Mouse (Mus musculus): Measurements from ENCODE around the gene Gli1. TPM values are rescaled to one million over a fixed set of nuclear protein-coding genes. Genes with fewer than 3 reads are reported as not detected.
A peak's percentile ranks its signal among the peaks of the same experiment; 100 is the strongest.

Gli1 gene
- polyA plus RNA-seq, 1 experiment from 2014 or later: 2.2 TPM

- 55% methylated on average over 10 of the region's 10 CpGs for WGBS
- Histone ChIP-seq H3K4me2 (no peak overlapping the region), H3K36me3 (no peaks in the 10 kb centered on the region), H3K9me3 (no peaks in the 10 kb centered on the region), H3K27ac (replicated peaks) (no peak overlapping the region), H3K27me3 (peaks cover 2% of the 10 kb centered on the region; the same call in 1 of the 2 replicates), H3K4me3 (no peak overlapping the region), H3K9ac (no peak overlapping the region), H3K4me1 (replicated peaks) (peaks cover 9% of the 10 kb centered on the region; the same call in 1 of the 2 replicates)
- no peak for ATAC-seq (ENCODE audit: low read depth)
Measured at GRCm38 (mm10) chr10:127355336-127355735, 13.6 kb upstream of the Gli1 start.

DNA sequence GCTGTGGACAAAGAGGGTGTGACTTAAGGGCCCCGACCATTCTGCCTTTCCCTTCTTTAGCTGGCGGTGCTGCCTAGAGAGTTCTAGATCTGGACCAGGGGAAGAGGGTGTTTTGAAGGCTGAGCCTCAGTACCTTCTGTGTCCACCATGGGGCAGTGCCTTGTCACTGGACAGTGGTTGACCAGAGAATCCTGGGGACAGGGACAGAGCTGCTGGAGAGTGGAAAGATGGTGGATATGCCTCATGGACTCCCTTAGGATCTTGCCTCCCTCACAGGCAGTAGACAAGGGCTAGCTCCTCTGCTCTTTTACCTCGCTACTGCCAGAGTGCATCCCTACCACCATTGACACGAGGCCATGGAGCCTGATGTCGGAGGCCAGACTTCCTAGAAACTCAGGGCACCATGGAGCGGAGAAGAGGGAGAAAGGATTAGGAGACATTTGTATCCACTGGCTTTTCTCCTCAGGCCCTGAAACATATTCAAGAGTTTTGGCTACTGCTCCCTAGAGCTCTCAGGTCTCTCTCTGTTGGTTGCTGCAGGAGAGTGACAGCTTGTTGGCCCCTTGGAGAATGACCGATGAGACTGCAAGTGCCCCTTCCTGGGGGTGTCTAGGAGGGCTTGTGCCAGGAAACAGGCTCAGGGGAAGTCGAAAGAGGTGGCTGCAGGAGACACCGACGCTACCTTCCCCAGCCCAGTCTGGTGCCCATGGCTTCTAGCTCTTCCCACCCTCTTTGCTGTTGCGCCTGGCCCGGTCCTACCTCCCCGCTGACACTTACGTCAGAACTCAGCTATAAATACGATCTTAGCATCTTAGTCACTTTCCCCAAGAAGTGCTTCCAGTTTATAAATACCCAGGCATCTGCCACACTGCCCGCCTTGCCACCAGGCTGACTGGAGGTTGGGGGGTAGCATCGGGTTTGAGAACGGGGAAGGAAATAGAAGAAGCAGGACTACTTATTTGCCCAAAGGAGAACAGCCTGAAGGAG lies 12.4 kb upstream of the Gli1 start, which contains the start of gene Inhbe:
Gene Inhbe (minus strand): TSS at position 503 of the 987 bp plus-strand sequence.
- no peaks in the 10 kb centered on the region for H3K9me3 ChIP-seq
- H3K9ac ChIP-seq: no peak within 1 kb of the TSS
- H3K4me2 ChIP-seq: no peak within 1 kb of the TSS
- H3K4me3 ChIP-seq: no peak within 1 kb of the TSS
- H3K27ac ChIP-seq (replicated peaks): no peak within 1 kb of the TSS
- no peak for ATAC-seq (ENCODE audit: low read depth)
- peaks cover 2% of the 10 kb centered on the region; the same call in 1 of the 2 replicates for H3K27me3 ChIP-seq
- H3K36me3 ChIP-seq: no peaks in the 10 kb centered on the region
- 89% methylated on average over 18 of the region's 18 CpGs for WGBS
- peaks cover 9% of the 10 kb centered on the region; the same call in 1 of the 2 replicates for H3K4me1 ChIP-seq (replicated peaks)

DNA sequence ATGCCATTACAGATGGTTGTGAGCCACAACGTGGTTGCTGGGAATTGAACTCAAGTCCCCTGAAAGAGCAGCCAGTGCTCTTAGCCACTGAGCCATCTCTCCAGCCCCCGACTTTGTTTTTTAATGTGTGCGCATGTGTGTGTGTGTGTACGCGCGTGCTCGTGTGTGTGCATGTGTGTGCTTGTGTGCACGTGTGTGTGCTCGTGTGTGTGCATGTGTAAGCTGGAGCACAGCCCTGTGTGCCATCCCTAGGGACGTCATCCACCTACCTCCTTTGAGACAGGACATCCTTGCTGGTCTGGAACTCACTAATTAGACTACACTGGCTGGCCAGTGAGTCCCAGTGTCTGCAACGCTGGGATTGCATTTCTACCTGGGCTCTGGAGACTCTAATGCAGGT lies 11.0 kb upstream of the Gli1 start:
- no peaks in the 10 kb centered on the region for H3K36me3 ChIP-seq
- no peak overlapping the region for H3K4me2 ChIP-seq
- H3K9me3 ChIP-seq: no peaks in the 10 kb centered on the region
- peaks cover 9% of the 10 kb centered on the region; the same call in 1 of the 2 replicates for H3K4me1 ChIP-seq (replicated peaks)
- no peak for ATAC-seq (ENCODE audit: low read depth)
- H3K9ac ChIP-seq: no peak overlapping the region
- WGBS: 88% methylated on average over 11 of the region's 11 CpGs
- no peak overlapping the region for H3K4me3 ChIP-seq
- H3K27me3 ChIP-seq: peaks cover 2% of the 10 kb centered on the region; the same call in 1 of the 2 replicates
- no peak overlapping the region for H3K27ac ChIP-seq (replicated peaks)

DNA sequence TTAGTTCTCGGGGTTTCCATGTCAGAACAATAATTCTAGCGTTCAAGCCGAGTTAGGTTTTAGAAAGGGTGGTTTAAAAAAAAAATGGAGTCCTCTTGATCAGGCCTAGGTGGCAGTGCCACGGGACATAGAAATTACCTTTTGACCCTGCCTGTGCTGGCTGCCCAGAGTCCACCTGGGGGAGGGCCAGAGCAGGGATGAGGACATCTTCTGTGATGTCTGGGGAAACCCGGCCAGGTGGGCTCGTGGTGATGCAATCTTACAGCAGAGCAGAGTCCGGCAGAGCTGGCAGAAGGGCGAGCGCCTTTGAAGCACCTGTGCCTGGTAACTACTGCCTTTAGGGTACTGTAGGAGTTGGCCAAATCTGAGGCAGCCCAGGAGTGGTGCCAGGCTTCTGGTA lies 10.4 kb upstream of the Gli1 start:
- Histone ChIP-seq H3K9ac (no peak overlapping the region), H3K27me3 (peaks cover 2% of the 10 kb centered on the region; the same call in 1 of the 2 replicates), H3K9me3 (no peaks in the 10 kb centered on the region), H3K36me3 (no peaks in the 10 kb centered on the region), H3K27ac (replicated peaks) (no peak overlapping the region), H3K4me2 (no peak overlapping the region), H3K4me3 (no peak overlapping the region), H3K4me1 (replicated peaks) (peaks cover 9% of the 10 kb centered on the region; the same call in 1 of the 2 replicates)
- ATAC-seq (ENCODE audit: low read depth): no peak
- 83% methylated on average over 9 of the region's 9 CpGs for WGBS

DNA sequence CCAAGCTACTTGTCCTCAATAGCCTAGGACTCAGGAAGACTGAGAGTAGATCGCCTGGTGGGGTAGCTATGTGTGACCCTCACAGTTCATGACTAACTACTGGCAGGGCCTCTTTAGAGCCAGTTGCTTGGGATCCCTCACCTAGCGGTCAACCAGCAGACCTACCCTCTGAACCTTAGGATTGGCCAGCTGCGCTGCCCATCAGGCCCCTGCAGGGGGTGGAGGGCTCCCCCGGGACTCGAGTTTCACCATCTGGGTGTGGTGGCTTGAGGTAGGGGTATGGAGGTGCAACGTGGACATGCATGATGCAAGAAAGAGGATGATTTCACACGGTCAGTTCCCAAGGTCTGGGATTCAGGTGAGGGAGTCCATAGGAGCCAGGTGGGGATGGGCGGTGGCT lies 9.9 kb upstream of the Gli1 start:
- ATAC-seq (ENCODE audit: low read depth): no peak

DNA sequence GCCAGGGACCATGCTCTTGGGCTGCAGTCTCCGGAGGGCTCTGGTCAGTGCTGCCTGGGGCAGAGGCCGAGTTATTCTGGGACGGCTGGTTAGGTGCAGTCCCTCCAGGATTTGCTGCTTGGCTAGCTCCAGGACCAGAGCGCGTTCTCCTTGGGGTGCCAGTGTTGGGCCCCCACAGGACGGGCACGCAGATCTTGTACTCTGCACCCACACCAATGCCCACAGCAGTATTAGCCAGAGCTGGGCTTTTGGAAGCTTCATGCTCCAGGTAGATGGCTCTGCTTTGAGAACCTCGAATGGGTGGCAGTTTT lies 9.5 kb upstream of the Gli1 start:
- Histone ChIP-seq H3K9ac (peak overlapping the region; percentile 31; the same call in 1 of the 2 replicates), H3K4me3 (no peak overlapping the region), H3K4me1 (replicated peaks) (peaks cover 9% of the 10 kb centered on the region; the same call in 1 of the 2 replicates), H3K36me3 (no peaks in the 10 kb centered on the region), H3K27ac (replicated peaks) (no peak overlapping the region), H3K27me3 (peaks cover 2% of the 10 kb centered on the region; the same call in 1 of the 2 replicates), H3K4me2 (peak overlapping the region; percentile 52; the same call in 1 of the 2 replicates), H3K9me3 (no peaks in the 10 kb centered on the region)
- WGBS: 78% methylated on average over 8 of the region's 8 CpGs
- 0 out of 2 replicates have a peak, but pooled peaks have one; percentile 24 for ATAC-seq (ENCODE audit: low read depth)

More for the DNA sequence above, 9.9 kb upstream of the Gli1 start:
- Histone ChIP-seq H3K4me2 (no peak overlapping the region), H3K27me3 (peaks cover 2% of the 10 kb centered on the region; the same call in 1 of the 2 replicates), H3K9me3 (no peaks in the 10 kb centered on the region), H3K4me1 (replicated peaks) (peaks cover 9% of the 10 kb centered on the region; the same call in 1 of the 2 replicates), H3K36me3 (no peaks in the 10 kb centered on the region), H3K4me3 (no peak overlapping the region), H3K27ac (replicated peaks) (no peak overlapping the region), H3K9ac (no peak overlapping the region)
- WGBS: 73% methylated on average over 8 of the region's 8 CpGs

DNA sequence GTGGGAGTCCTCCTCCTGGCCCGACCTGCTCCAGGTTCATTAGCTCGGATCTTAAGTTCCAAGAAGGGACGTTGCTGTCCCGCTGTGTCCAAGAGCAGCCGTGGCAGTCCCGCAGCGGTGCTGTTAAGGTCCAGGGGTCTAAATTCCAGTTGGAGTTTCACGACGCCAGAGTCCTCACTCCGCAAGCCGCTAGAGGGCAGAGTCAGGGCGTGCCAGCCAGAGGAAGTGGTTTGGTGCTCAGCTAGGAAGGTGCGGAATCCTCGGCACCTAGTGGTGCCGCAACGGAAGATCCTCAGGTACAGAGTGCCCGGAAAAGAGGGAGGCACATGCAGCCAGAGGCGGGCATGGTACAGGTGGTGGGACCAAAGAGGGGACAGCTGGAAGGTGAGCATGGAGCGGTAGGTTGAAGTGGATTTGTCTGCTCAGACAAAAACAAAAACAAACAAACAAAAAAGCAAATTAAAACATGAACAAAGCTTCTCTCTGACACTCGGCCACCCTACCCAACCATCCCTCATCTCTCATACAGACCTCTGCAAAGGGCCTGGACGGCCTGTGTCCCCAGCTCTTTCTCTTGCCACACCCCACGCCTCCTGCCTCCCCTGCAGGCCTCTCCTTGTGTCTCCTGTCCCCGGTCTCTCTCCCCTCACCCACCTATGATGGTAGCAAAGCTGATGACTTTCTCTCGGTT lies 9.0 kb upstream of the Gli1 start:
- Histone ChIP-seq H3K36me3 (no peaks in the 10 kb centered on the region), H3K4me3 (peak overlapping the region; percentile 20; the same call in 1 of the 2 replicates), H3K4me1 (replicated peaks) (peaks cover 9% of the 10 kb centered on the region; the same call in 1 of the 2 replicates), H3K27me3 (peaks cover 2% of the 10 kb centered on the region; the same call in 1 of the 2 replicates), H3K9ac (peak overlapping the region; percentile 56; the same call in 1 of the 2 replicates), H3K27ac (replicated peaks) (no peak overlapping the region), H3K9me3 (no peaks in the 10 kb centered on the region), H3K4me2 (peak overlapping the region; percentile 52)
- 10% methylated on average over 24 of the region's 24 CpGs for WGBS
- peak; percentile 77 for ATAC-seq (ENCODE audit: low read depth)

DNA sequence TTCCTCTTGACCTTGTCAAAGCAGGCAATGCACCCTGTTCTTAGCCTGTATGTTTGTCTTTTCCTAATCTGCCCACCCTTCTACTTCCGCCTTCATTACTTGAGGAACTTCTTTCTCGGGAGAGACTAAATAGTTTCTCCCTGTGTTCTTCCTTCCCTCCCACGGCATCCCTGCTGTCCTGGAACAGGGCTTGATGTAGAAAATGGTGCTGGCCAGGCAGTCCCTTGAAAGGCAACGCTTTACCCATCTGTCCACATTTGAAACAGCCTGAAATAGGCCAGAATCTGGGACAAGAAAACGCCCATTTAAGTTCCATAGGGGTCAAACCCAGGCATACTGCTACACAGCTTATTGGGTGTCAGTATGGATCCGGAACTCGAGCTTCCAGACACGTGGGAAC lies 8.0 kb upstream of the Gli1 start:
- Histone ChIP-seq H3K4me2 (no peak overlapping the region), H3K9me3 (no peaks in the 10 kb centered on the region), H3K36me3 (no peaks in the 10 kb centered on the region), H3K9ac (no peak overlapping the region), H3K27ac (replicated peaks) (no peak overlapping the region), H3K4me3 (no peak overlapping the region), H3K27me3 (peaks cover 2% of the 10 kb centered on the region; the same call in 1 of the 2 replicates), H3K4me1 (replicated peaks) (peaks cover 9% of the 10 kb centered on the region; the same call in 1 of the 2 replicates)
- ATAC-seq (ENCODE audit: low read depth): no peak
- WGBS: 79% methylated on average over 8 of the region's 8 CpGs

GRCm38 (mm10) chr10:127348957-127349356 lies 7.2 kb upstream of the Gli1 start:
- H3K27me3 ChIP-seq: peaks cover 2% of the 10 kb centered on the region; the same call in 1 of the 2 replicates
- no peak overlapping the region for H3K27ac ChIP-seq (replicated peaks)
- ATAC-seq (ENCODE audit: low read depth): no peak
- no peaks in the 10 kb centered on the region for H3K9me3 ChIP-seq
- 61% methylated on average over 4 of the region's 4 CpGs for WGBS
- H3K9ac ChIP-seq: no peak overlapping the region
- H3K4me2 ChIP-seq: no peak overlapping the region
- no peaks in the 10 kb centered on the region for H3K36me3 ChIP-seq
- peaks cover 9% of the 10 kb centered on the region; the same call in 1 of the 2 replicates for H3K4me1 ChIP-seq (replicated peaks)
- H3K4me3 ChIP-seq: no peak overlapping the region

- Histone ChIP-seq H3K9me3 (no peaks in the 10 kb centered on the region), H3K27ac (replicated peaks) (no peak overlapping the region), H3K27me3 (peaks cover 20% of the 10 kb centered on the region), H3K36me3 (no peaks in the 10 kb centered on the region), H3K4me2 (no peak overlapping the region), H3K9ac (no peak overlapping the region), H3K4me1 (replicated peaks) (peaks cover 23% of the 10 kb centered on the region), H3K4me3 (no peak overlapping the region)
- no peak for ATAC-seq (ENCODE audit: low read depth)
- 90% methylated on average over 3 of the region's 3 CpGs for WGBS
Measured at GRCm38 (mm10) chr10:127346173-127346572, 4.4 kb upstream of the Gli1 start.

GRCm38 (mm10) chr10:127343029-127343428 lies 1.3 kb upstream of the Gli1 start:
- Histone ChIP-seq H3K4me1 (replicated peaks) (peaks cover 37% of the 10 kb centered on the region), H3K27ac (replicated peaks) (no peak overlapping the region), H3K27me3 (peaks cover 37% of the 10 kb centered on the region), H3K9ac (no peak overlapping the region), H3K36me3 (no peaks in the 10 kb centered on the region), H3K4me2 (no peak overlapping the region), H3K4me3 (no peak overlapping the region), H3K9me3 (no peaks in the 10 kb centered on the region)
- 78% methylated on average over 3 of the region's 3 CpGs for WGBS
- ATAC-seq (ENCODE audit: low read depth): no peak

- Histone ChIP-seq H3K4me2 (peak overlapping the region; percentile 60), H3K4me1 (replicated peaks) (peaks cover 37% of the 10 kb centered on the region), H3K36me3 (no peaks in the 10 kb centered on the region), H3K27me3 (peaks cover 37% of the 10 kb centered on the region), H3K27ac (replicated peaks) (no peak overlapping the region), H3K4me3 (peak overlapping the region; percentile 36), H3K9me3 (no peaks in the 10 kb centered on the region), H3K9ac (peak overlapping the region; percentile 59)
- 0% methylated on average over 11 of the region's 11 CpGs for WGBS
- no peak for ATAC-seq (ENCODE audit: low read depth)
Measured at GRCm38 (mm10) chr10:127341360-127341690, 449 bp downstream of the Gli1 start.
